Mouse (Mus musculus) cortical plate, adult 2 months (tissue): Measurements from ENCODE around the gene Tmem184b.

Experiments used
- CTCF ChIP-seq: fragments of 200-500 bp; IDR thresholded peaks from 2 replicates; pipeline ENCODE4 v1.5.1; 2011; ENCODE audit warnings: mild to moderate bottlenecking, control low read depth, low read length; ENCODE audit not compliant: insufficient read depth; ENCODE audit errors: extremely low read depth
- POLR2A ChIP-seq: fragments of 200-500 bp; IDR thresholded peaks from 2 replicates; pipeline ENCODE4 v1.6.1; 2011; ENCODE audit warnings: mild to moderate bottlenecking, low read length, control low read depth; ENCODE audit not compliant: insufficient read depth; ENCODE audit errors: extremely low read depth

DNA sequence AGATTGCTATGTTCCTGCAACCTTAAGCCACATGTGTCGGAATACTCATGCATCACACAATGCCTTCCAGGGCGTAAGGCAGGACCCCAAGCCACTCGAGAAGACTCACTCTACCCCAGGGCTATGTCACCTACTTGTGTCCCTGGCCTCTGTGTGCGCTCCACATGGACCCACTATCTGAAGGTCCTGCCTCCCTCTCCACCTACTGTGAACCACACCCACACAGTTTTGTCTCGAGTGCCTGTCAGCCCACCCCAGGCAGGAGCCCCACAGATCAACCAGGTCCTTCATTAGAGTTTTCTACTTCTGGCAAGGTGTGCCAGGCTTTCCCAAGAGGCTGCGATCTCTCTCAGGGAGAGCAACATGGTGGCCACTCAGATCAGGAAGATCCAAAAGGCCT is 8.1 kb downstream of the Tmem184b start:
- TF ChIP-seq CTCF, result no peak
- TF ChIP-seq POLR2A, result no peak
